9 mouse cellular contexts compared by ENCODE assay signal in genomic region chr5:8868019-8868418, GRCm38 (mm10). TPM values are rescaled to one million over a fixed set of nuclear protein-coding genes. Genes with fewer than 3 reads are reported as not detected.
DNase-seq lines count a peak whose midpoint lies in the region; ATAC-seq and TF ChIP-seq lines count a peak whose summit lies in the region.
"Had no signal": no experiment of that assay in that cellular context is flagged by ENCODE, and none has a peak within 500 bp of the region (broad histone marks: within the 10 kb centered on the region; RNA-seq: fewer than 3 reads in every experiment).

No protein-coding gene starts in this region.

- H3K27me3 ChIP-seq in embryonic facial prominence, embryonic 11.5 days (ENCODE audit: control insufficient read depth, insufficient read depth, low read length), result no peaks in the 10 kb centered on the region
- H3K27me3 ChIP-seq: limb, embryonic 15.5 days had no signal

- no peak overlapping the region for H3K9ac ChIP-seq in embryonic facial prominence, embryonic 11.5 days (replicated peaks; ENCODE audit: low read length)
- H3K9ac ChIP-seq: limb, embryonic 15.5 days had no signal

- peak; percentile 57 for DNase-seq in adrenal gland, postnatal 14 days
- DNase-seq in adrenal gland, adult 8-10 months, result no peak
- no peak for DNase-seq in lung, adult 2 months
- no peak for DNase-seq in lung, postnatal 25 days (ENCODE audit: low spot score)
- DNase-seq in embryonic facial prominence, embryonic 11.5 days (ENCODE audit: low spot score), result peak; percentile 39
- DNase-seq in kidney, postnatal 36 days, result peak; percentile 1 to 33
- peak; percentile 66 for DNase-seq in retina, postnatal 1 day
- DNase-seq in adrenal gland, postnatal 25 days, result no peak

- ATAC-seq in embryonic facial prominence, embryonic 11.5 days (replicated peaks; ENCODE audit: insufficient number of reproducible peaks, low FRiP score, low TSS enrichment, low read depth), result no peak

- no peak overlapping the region for H3K4me2 ChIP-seq in embryonic facial prominence, embryonic 11.5 days (ENCODE audit: low read depth, low read length)
- H3K4me2 ChIP-seq: limb, embryonic 15.5 days had no signal

- 12% methylated on average over 1 of the region's 1 CpGs for WGBS in lung, adult 2 months
- 6% methylated on average over 1 of the region's 1 CpGs for WGBS in embryonic facial prominence, embryonic 11.5 days

- no peak overlapping the region for H3K4me3 ChIP-seq in lung, adult 2 months (replicated peaks; ENCODE audit: extremely low read depth, low read depth, low read length)
- no peak overlapping the region for H3K4me3 ChIP-seq in embryonic facial prominence, embryonic 11.5 days (ENCODE audit: low read depth, low read length)
- H3K4me3 ChIP-seq: limb, embryonic 15.5 days had no signal

- no peaks in the 10 kb centered on the region for H3K4me1 ChIP-seq in lung, adult 2 months (ENCODE audit: control insufficient read depth, insufficient read depth, low read length)
- H3K4me1 ChIP-seq in embryonic facial prominence, embryonic 11.5 days (ENCODE audit: control insufficient read depth, insufficient read depth, low read length), result no peaks in the 10 kb centered on the region
- H3K4me1 ChIP-seq: limb, embryonic 15.5 days had no signal

- H3K9me3 ChIP-seq in embryonic facial prominence, embryonic 11.5 days (replicated peaks; ENCODE audit: control insufficient read depth, low read length), result no peaks in the 10 kb centered on the region
- H3K9me3 ChIP-seq: limb, embryonic 15.5 days had no signal

- H3K36me3 ChIP-seq in embryonic facial prominence, embryonic 11.5 days (replicated peaks; ENCODE audit: control insufficient read depth, insufficient read depth, low read depth, low read length), result no peaks in the 10 kb centered on the region
- H3K36me3 ChIP-seq: limb, embryonic 15.5 days had no signal

- TF ChIP-seq CTCF in lung, adult 2 months (IDR thresholded peaks at IDR 0.05; ENCODE audit: insufficient read depth, low read length), result peak; percentile 34; the same call in 1 of the 2 replicates

- H3K27ac ChIP-seq in embryonic facial prominence, embryonic 11.5 days (replicated peaks; ENCODE audit: low read depth, low read length), result no peak overlapping the region
- H3K27ac ChIP-seq: limb, embryonic 15.5 days had no signal

- TF ChIP-seq POLR2A in lung, adult 2 months (IDR thresholded peaks at IDR 0.05; ENCODE audit: borderline replicate concordance, extremely low read depth, low read depth, low read length), result no peak

RNA-seq across cellular contexts. Expression of gene Abcb4, which starts 25.5 kb away (rescaled TPM):
- total RNA-seq in adrenal gland, postnatal 14 days (2021), result 5.0 and 17.7 TPM in 2 replicates
- total RNA-seq in adrenal gland, adult 8-10 months (2022), result 10 to 100 TPM in 2 of 4 experiments, 1 to 10 TPM in 2; 4.4 to 13.1 (median 7.8) TPM
- polyA plus RNA-seq in lung, adult 2 months (2012; rRNA removed), result 0.15 and 0.34 TPM in 2 replicates
- 0.38 and 0.54 TPM in 2 replicates for polyA plus RNA-seq in embryonic facial prominence, embryonic 11.5 days (2014; fragmentation: Nextera tagmentation; extraction: Ambion mirVana)
- total RNA-seq in adrenal gland, postnatal 25 days (2021), result 3.8 and 5.8 TPM in 2 replicates

Comparison
In these comparisons a context has a peak if more than half of its experiments do, and no peak if none do; other contexts are left out.
1. DNase-seq: peak in adrenal gland, postnatal 14 days (single experiment), embryonic facial prominence, embryonic 11.5 days (single experiment), kidney, postnatal 36 days (2 of 2) and retina, postnatal 1 day (single experiment); none in adrenal gland, adult 8-10 months (single experiment), lung, adult 2 months (single experiment), lung, postnatal 25 days (single experiment) and adrenal gland, postnatal 25 days (single experiment).